Mouse (Mus musculus) CH12.LX (cell line): ENCODE measurements at regions not wholly inside any gene's neighbourhood (a gene's known extent, or its start where the extent isn't known, plus 50 kb on each side); places are given as distances from the start of the nearest gene placed in this dataset.

Experiments
- DNase-seq: peaks from one replicate; pipeline ENCODE4 v3.0.0-alpha.2; 2013; ENCODE audit errors: extremely low read depth
- H3K27ac ChIP-seq: 2 replicates; pipeline ENCODE4 v1.5.1; 2012; ENCODE audit warnings: low read depth, mild to moderate bottlenecking, control low read depth, moderate library complexity; ENCODE audit not compliant: insufficient read depth
- H3K27me3 ChIP-seq: replicated peaks from 2 replicates; pipeline ENCODE3; 2012; ENCODE audit warnings: inconsistent platforms
- H3K36me3 ChIP-seq, 2 experiments: replicated peaks in 1 of 2; 2 replicates each; pipeline versions ENCODE3 to v1.6.1; 2012; ENCODE audit warnings: inconsistent platforms in 1 of 2, low read length in 1 of 2, mild to moderate bottlenecking in 1 of 2, mixed read lengths in 1 of 2, moderate library complexity in 1 of 2; ENCODE audit not compliant: control insufficient read depth in 1 of 2, insufficient read depth in 1 of 2
- H3K4me1 ChIP-seq, 2 experiments: 2 replicates each; pipeline ENCODE4 v1.6.1; 2012; ENCODE audit warnings: inconsistent platforms in 1 of 2, moderate library complexity in 1 of 2; ENCODE audit not compliant: insufficient read depth in 2 of 2, control insufficient read depth in 1 of 2
- H3K4me2 ChIP-seq: 2 replicates; pipeline ENCODE4 v1.6.1; 2012; ENCODE audit warnings: low read depth, mild to moderate bottlenecking, control low read depth; ENCODE audit not compliant: poor library complexity, insufficient read depth, severe bottlenecking
- H3K4me3 ChIP-seq, 3 experiments: fragments of 150-350 bp in 1 of 3; sonication (generic) in 1 of 3; replicated peaks in 1 of 3; 2 replicates each; pipeline versions ENCODE3 to v1.5.1; 2011 to 2012; ENCODE audit warnings: low read depth in 2 of 3, low read length in 2 of 3, mild to moderate bottlenecking in 2 of 3, moderate library complexity in 2 of 3, control low read depth in 1 of 3, improper control_type of control experiment in 1 of 3, inconsistent platforms in 1 of 3, mixed read lengths in 1 of 3; ENCODE audit not compliant: poor library complexity in 1 of 3
- H3K79me2 ChIP-seq: replicated peaks from 2 replicates; pipeline ENCODE4 v1.6.1; 2012; ENCODE audit warnings: mild to moderate bottlenecking, moderate library complexity; ENCODE audit not compliant: control insufficient read depth, poor library complexity, insufficient read depth, severe bottlenecking; ENCODE audit errors: extremely low read depth
- H3K9ac ChIP-seq: 2 replicates; pipeline ENCODE4 v1.6.1; 2012; ENCODE audit warnings: low read depth, mild to moderate bottlenecking, control low read depth, moderate library complexity; ENCODE audit not compliant: insufficient read depth
- H3K9me3 ChIP-seq: replicated peaks from 2 replicates; pipeline ENCODE3; 2012; ENCODE audit warnings: low read length, inconsistent platforms, mixed read lengths
- CTCF ChIP-seq, 2 experiments: IDR thresholded peaks in 1 of 2; conservative IDR thresholded peaks in 1 of 2; 2 replicates each; pipeline ENCODE4 v1.5.1; 2011 to 2012; ENCODE audit warnings: low read depth in 2 of 2, low read length in 2 of 2, improper control_type of control experiment in 1 of 2, inconsistent platforms in 1 of 2, mild to moderate bottlenecking in 1 of 2, moderate library complexity in 1 of 2
- ELF1 ChIP-seq: IDR thresholded peaks from 2 replicates; pipeline ENCODE4 v1.6.1; 2014; ENCODE audit warnings: low read depth, mild to moderate bottlenecking, inconsistent platforms, low read length, improper control_type of control experiment
- ETS1 ChIP-seq: conservative IDR thresholded peaks from 2 replicates; pipeline ENCODE4 v1.6.1; 2012; ENCODE audit warnings: low read depth, mild to moderate bottlenecking, inconsistent platforms, low read length, improper control_type of control experiment, moderate library complexity
- GABPA ChIP-seq: IDR thresholded peaks from 2 replicates; pipeline ENCODE4 v1.6.1; 2012; ENCODE audit warnings: low read depth, low read length, improper control_type of control experiment, inconsistent platforms; ENCODE audit not compliant: insufficient replicate concordance
- IRF4 ChIP-seq: IDR thresholded peaks from 2 replicates; pipeline ENCODE4 v1.6.1; 2014; ENCODE audit warnings: low read depth, mild to moderate bottlenecking, inconsistent platforms, low read length, improper control_type of control experiment
- JUN ChIP-seq: IDR thresholded peaks from 2 replicates; pipeline ENCODE4 v1.6.1; 2011; ENCODE audit warnings: low read depth, mild to moderate bottlenecking, low read length, improper control_type of control experiment, moderate library complexity; ENCODE audit not compliant: insufficient read depth
- MAFK ChIP-seq: IDR thresholded peaks from 2 replicates; pipeline ENCODE4 v1.6.1; 2011; ENCODE audit warnings: low read length, improper control_type of control experiment; ENCODE audit not compliant: insufficient replicate concordance
- MAZ ChIP-seq: IDR thresholded peaks from 2 replicates; pipeline ENCODE4 v1.6.1; 2012; ENCODE audit warnings: low read depth, mild to moderate bottlenecking, inconsistent platforms, low read length, improper control_type of control experiment, moderate library complexity
- MEF2A ChIP-seq: IDR thresholded peaks from 2 replicates; pipeline ENCODE4 v1.6.1; 2014; ENCODE audit warnings: low read depth, mild to moderate bottlenecking, inconsistent platforms, low read length, improper control_type of control experiment, borderline replicate concordance
- MXI1 ChIP-seq: IDR thresholded peaks from 2 replicates; pipeline ENCODE4 v1.6.1; 2011; ENCODE audit warnings: mild to moderate bottlenecking, low read depth, low read length, improper control_type of control experiment
- MYC ChIP-seq: IDR thresholded peaks from 2 replicates; pipeline ENCODE4 v1.6.1; 2011; ENCODE audit warnings: low read depth, mild to moderate bottlenecking, improper control_type of control experiment, low read length
- NRF1 ChIP-seq: IDR thresholded peaks from 2 replicates; pipeline ENCODE4 v1.6.1; 2014; ENCODE audit warnings: low read depth, mild to moderate bottlenecking, inconsistent platforms, low read length, improper control_type of control experiment, moderate library complexity
- POLR2A ChIP-seq: IDR thresholded peaks from 2 replicates; pipeline ENCODE4 v1.6.1; 2011; ENCODE audit warnings: low read depth, mild to moderate bottlenecking, improper control_type of control experiment, low read length
- RAD21 ChIP-seq: IDR thresholded peaks from 2 replicates; pipeline ENCODE4 v1.6.1; 2011; ENCODE audit warnings: low read depth, mild to moderate bottlenecking, low read length, improper control_type of control experiment, moderate library complexity
- RCOR1 ChIP-seq: conservative IDR thresholded peaks from 2 replicates; pipeline ENCODE4 v1.6.1; 2012; ENCODE audit warnings: low read depth, mild to moderate bottlenecking, inconsistent platforms, low read length, improper control_type of control experiment
- SIN3A ChIP-seq: IDR thresholded peaks from 2 replicates; pipeline ENCODE4 v1.6.1; 2012; ENCODE audit warnings: low read length, improper control_type of control experiment, inconsistent platforms
- TCF12 ChIP-seq: IDR thresholded peaks from 2 replicates; pipeline ENCODE4 v1.6.1; 2014; ENCODE audit warnings: low read depth, mild to moderate bottlenecking, inconsistent platforms, low read length, improper control_type of control experiment
- UBTF ChIP-seq: IDR thresholded peaks from 2 replicates; pipeline ENCODE4 v1.6.1; 2012; ENCODE audit warnings: low read depth, mild to moderate bottlenecking, inconsistent platforms, low read length, improper control_type of control experiment, moderate library complexity
- USF1 ChIP-seq: IDR thresholded peaks from 2 replicates; pipeline ENCODE4 v1.6.1; 2014; ENCODE audit warnings: low read depth, mild to moderate bottlenecking, inconsistent platforms, low read length, improper control_type of control experiment
- USF2 ChIP-seq: conservative IDR thresholded peaks from 2 replicates; pipeline ENCODE4 v1.6.1; 2011; ENCODE audit warnings: low read depth, low read length, improper control_type of control experiment
- ZKSCAN1 ChIP-seq: IDR thresholded peaks from 2 replicates; pipeline ENCODE4 v1.6.1; 2012; ENCODE audit warnings: low read depth, inconsistent platforms, low read length, improper control_type of control experiment, borderline replicate concordance
- ZNF384 ChIP-seq: IDR thresholded peaks from 2 replicates; pipeline ENCODE4 v1.6.1; 2012; ENCODE audit warnings: low read depth, low read length, improper control_type of control experiment, inconsistent platforms
- dilution Hi-C: fragments of 300-500 bp; cut with MboI; formaldehyde crosslinking; loops from 2 replicates; pipeline ENCODE4 v1.14.3; 2020; ENCODE audit warnings: low sequenced_read_pairs; ENCODE audit not compliant: extremely low pct_unique_long_range_greater_than_20kb, extremely low pct_ligation_motif_present
- in situ Hi-C: fragments of 300-500 bp; cut with MboI; formaldehyde crosslinking; loops from 3 replicates; pipeline ENCODE4 v1.14.3; 2019; ENCODE audit warnings: low sequenced_read_pairs, low pct_ligation_motif_present, low pct_unique_long_range_greater_than_20kb, mixed read lengths

GRCm38 (mm10) chr7:36247356-36247755 lies 444.6 kb upstream of the Zfp507 start:
- no peaks in the 10 kb centered on the region for H3K79me2 ChIP-seq
- H3K27ac ChIP-seq = no peak overlapping the region
- in situ Hi-C loops = no loop called here
- DNase-seq = no peak
- no peak overlapping the region for H3K4me3 ChIP-seq
- TF ChIP-seq USF1 (no peak), MAZ (no peak), MEF2A (no peak), GABPA (no peak), JUN (no peak), MXI1 (no peak), ZKSCAN1 (no peak), NRF1 (no peak), ELF1 (no peak), RAD21 (no peak), ZNF384 (no peak)
- H3K4me1 ChIP-seq = no peaks in the 10 kb centered on the region
- no peaks in the 10 kb centered on the region for H3K27me3 ChIP-seq
- peaks cover 71% of the 10 kb centered on the region for H3K9me3 ChIP-seq
- no peak overlapping the region for H3K4me2 ChIP-seq
- dilution Hi-C loops = no loop called here
- no peaks in the 10 kb centered on the region for H3K36me3 ChIP-seq
- no peak overlapping the region for H3K9ac ChIP-seq

DNA sequence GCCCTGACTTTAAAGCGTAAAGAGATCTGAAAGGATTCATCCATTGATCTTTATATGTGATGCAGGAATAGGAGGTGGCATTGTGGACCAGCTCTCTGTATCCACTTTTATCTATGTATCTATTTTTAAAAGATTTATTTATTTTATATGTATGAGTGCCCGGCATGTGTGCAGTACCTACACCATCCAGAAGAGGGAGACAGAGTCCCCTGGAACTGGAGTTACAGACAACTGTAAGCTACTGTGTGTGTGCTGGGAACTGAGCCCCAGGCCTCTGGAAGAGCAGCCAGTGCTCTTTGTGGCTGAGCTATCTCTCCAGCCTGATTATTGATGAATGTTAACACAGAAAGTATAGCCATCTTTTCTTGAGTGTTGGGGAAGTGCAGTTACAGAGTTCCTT lies 433.9 kb upstream of the Zfp507 start:
- peak; percentile 0 for DNase-seq
- no peaks in the 10 kb centered on the region for H3K4me1 ChIP-seq
- TF ChIP-seq USF2 (no peak), SIN3A (no peak), POLR2A (no peak), ZKSCAN1 (no peak), GABPA (no peak), MYC (no peak), MAZ (no peak), RAD21 (no peak), TCF12 (no peak), ETS1 (no peak), NRF1 (no peak), RCOR1 (no peak), IRF4 (no peak), CTCF (conservative IDR thresholded peaks at IDR 0.05 in 1 of 2, IDR thresholded peaks at IDR 0.05 in 1 of 2; ENCODE audit: low read depth in 2 of 2, low read length in 2 of 2) (no peak), ZNF384 (no peak), MEF2A (no peak), UBTF (no peak), MAFK (no peak)
- peaks cover 74% of the 10 kb centered on the region for H3K9me3 ChIP-seq
- no peaks in the 10 kb centered on the region for H3K79me2 ChIP-seq
- H3K36me3 ChIP-seq = no peaks in the 10 kb centered on the region
- dilution Hi-C loops (no loop called here), in situ Hi-C loops (no loop called here)
- no peak overlapping the region for H3K4me2 ChIP-seq
- H3K9ac ChIP-seq = no peak overlapping the region
- H3K27me3 ChIP-seq = no peaks in the 10 kb centered on the region
- H3K27ac ChIP-seq = no peak overlapping the region
- H3K4me3 ChIP-seq = no peak overlapping the region
